Mouse (Mus musculus) kidney, postnatal 4 days (tissue): ENCODE results near the gene Plxna2.

ENCODE experiments used
- DNase-seq, 2 experiments: peaks; one replicate each; pipeline ENCODE4 v3.0.0; 2021; ENCODE audit warnings: mixed read lengths in 2 of 2

Plxna2 gene

DNA sequence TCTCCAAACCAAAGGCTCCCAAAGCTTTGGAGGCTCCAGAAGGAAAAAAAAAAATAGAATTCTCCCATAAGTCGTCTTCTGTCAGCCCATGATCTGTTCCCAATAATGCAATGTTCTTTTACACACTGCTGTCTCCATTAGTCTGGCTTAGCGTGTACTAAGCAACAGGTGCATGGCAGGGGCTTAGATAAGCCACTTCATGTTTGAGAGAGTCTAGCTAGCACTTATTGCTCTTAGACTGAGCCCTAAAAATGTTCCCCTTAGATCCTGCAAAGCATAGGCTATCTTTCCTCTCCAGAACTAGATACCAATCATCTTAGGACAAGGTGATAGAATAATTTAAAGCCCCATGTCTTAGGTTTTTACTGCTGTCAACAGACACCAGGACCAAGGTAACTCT lies 156.3 kb downstream of the Plxna2 start:
- no peak for DNase-seq

DNA sequence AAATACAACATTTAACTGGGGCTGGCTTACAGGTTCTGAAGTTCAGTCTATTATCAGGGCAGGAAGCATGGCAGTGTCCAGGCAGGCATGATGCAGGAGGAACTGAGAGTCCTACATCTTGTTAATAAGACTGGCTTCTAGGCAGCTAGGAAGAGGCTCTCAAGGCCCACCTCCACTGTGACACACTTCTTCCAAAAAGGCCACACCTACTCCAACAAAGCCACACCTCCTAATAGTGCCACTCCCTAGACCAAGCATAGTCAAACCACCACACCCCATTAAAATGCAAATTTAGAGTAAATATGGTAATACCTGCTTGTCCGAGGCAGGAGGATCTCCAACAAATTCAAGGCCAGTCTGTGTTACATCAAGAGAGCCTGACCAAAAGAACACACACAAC lies 156.7 kb downstream of the Plxna2 start:
- no peak for DNase-seq

DNA sequence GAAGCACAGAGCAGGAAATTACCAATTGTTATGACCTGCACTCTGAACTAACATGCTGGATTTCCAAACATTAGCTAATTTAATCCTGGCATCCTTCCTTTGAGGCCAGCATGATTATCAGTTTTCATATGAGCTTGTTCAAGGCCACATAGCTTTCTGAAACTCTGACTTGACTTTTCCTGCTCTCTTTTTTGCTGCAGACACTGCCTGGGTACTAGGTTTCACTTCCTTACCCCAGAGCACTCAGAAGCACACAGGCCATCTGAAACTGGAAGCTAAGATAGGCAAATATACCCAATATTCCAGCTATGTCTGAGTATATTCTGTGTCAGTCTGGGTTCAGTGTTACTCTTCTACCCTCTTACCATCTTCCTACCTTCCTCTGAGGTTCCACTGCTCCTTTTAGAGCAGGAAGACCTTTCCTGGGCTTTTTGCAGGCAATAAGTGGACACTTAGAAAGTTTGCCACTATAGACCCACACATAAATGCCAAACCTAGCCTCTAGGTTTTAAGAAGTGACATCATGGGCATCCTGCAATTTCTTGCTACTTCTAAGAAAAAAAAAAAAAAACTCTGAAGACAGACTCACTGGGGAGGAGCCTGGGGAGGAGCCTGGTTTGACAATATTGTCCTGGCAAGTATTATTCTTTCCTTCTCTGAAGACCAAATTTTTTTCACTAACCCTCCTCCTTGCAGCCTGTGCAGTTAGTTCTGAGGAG lies 157.8 kb downstream of the Plxna2 start:
- DNase-seq, result no peak

DNA sequence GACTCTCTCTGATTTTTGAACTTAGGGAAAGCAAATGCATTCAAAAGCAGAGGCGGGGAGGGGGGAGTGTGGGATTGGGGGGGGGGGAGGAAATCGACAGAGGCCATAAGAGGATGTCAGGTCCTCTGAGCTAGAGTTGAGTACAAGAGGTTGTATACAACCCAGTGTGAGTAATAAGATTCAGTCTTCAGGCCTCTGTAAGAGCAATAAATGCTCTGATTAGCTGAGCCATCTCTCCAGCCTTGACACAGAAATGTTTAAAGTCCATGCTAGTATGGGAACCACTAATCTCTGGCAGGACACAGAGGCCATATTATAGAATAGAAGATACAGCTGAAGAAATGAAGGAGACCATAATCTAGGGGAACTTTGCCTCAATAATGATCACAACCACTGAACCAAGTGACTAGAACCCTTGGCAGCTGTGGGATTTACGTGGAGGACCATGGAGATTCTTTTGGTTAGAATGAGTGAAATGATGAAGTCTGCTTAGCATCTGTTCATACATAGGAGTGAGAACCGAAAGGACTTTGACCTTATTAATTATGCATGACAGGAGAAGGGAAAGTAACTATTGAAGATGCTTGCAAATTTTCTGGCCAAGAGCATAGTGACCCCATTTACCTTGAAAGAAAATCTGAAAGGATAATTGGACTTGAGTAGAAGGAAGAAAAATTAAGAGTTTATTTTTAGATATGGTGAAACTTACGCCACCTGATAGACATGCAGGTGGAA lies 158.7 kb downstream of the Plxna2 start:
- DNase-seq, result no peak

DNA sequence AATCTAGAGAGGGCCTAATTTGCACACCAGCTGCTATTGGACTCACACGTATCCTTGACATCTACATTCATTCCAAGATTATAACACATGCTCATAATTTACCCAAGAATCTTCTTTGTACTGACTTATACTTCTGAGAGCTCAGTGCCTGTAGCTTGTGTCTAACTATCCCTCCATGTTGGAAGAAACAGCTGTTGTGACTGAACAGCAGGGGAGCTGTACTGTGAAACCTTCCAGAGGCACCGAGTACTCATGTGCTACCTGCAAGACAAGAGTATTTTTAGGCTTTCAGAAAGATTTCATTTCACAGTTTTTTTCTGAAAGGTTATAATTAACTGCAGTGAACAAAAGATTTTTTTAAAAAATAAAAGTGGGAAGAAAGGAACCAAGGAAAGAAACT lies 159.6 kb downstream of the Plxna2 start:
- no peak for DNase-seq

DNA sequence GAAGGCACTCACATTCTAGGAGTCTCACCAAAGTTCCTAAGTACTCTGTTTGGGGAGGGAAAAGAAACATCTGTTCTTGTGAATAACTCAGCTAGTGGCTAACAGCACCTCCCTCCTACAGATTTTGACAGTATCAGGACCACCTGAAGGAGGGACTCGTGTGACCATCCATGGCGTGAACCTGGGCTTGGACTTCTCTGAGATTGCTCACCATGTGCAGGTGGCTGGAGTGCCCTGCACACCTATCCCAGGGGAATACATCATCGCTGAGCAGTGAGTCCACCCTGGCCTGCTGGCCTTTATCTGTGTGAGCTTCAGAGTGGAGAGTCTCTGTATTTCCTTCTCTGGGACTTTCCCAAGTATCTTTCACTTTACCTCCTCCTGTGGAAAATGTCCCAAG lies 162.4 kb downstream of the Plxna2 start:
- no peak for DNase-seq

DNA sequence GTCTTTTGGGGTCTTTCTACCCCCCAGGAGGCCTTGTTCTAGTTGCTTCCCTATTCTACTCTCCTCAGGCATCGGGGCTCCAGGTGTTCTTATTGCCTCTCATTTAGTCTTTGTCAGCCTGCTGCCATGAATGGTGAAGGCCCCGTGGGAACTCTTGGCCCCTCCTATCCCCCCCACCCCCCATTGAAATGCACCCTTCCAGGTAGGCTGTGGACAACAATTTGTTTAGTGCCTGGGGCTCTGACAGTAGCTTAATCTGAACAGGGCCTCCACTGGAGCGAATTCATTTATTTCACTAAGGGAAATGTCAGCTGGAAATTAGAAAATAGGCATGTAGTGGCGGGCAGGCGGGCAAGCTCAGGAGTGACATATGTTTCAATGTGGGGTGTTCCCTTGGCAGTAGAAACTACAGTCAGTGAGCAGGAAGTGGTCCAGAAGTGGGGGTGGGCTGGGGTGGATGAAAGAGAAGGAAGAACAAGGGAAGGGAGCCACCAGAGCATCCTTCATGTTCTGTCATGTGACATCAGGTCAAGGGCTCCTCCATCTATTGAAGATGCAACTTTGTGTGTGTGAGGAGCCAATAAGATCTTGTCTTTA lies 162.9 kb downstream of the Plxna2 start:
- no peak for DNase-seq

DNA sequence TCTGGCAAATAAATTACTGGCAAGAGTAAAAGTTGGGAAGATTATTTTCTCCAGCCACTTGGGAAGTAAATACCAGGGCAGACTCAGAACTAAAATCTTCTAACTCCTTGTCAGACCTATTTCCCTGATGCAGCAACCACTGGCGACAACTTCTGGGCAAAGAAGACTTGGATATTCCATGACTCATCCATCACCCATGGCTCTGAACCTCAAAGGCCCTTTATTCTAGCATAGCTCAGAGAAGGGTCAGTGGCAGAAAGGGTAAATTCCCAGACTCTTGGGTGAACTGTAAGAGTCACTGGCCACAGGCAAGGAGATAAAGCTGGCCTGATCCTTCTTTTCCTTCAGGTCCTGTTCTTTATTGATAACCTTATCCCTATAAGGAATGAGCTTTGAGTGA lies 163.5 kb downstream of the Plxna2 start:
- no peak for DNase-seq

DNA sequence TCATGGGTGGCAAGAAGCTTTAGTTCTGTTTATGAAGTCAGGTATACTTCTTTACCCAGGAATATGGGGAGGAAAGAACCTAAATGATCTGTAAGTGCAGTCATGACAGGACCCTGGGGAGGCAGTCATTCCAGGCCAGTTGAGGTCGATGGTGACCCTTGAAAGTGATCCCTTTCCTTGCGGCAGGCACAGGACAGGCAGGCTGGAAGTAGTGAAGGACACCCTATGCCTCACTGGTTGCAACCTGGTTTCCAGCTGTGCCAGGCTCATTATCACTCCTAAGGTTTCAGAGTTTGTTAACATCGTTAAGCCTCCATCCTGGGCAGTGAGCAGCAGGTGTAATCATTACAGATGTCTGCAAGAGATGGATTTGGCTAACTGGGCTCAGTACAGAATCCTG lies 164.3 kb downstream of the Plxna2 start:
- no peak for DNase-seq

DNA sequence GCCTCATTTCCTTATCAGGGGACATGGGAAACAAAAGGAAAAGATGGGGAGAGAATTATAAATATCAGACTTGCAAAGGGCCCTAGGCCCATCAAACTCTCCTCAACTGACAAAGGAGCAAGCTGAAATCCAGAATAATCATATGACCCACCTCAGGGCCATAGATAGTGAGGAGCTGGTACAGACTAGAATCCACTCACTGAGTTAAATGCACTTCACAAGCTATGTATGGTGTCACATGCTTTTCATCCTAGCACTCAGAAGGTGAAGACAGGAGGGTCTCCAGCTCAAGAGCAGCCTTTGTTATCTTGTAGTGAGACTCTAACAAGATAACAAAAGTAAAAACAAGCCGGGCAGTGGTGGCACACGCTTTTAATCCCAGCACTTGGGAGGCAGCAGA lies 169.6 kb downstream of the Plxna2 start:
- no peak for DNase-seq

DNA sequence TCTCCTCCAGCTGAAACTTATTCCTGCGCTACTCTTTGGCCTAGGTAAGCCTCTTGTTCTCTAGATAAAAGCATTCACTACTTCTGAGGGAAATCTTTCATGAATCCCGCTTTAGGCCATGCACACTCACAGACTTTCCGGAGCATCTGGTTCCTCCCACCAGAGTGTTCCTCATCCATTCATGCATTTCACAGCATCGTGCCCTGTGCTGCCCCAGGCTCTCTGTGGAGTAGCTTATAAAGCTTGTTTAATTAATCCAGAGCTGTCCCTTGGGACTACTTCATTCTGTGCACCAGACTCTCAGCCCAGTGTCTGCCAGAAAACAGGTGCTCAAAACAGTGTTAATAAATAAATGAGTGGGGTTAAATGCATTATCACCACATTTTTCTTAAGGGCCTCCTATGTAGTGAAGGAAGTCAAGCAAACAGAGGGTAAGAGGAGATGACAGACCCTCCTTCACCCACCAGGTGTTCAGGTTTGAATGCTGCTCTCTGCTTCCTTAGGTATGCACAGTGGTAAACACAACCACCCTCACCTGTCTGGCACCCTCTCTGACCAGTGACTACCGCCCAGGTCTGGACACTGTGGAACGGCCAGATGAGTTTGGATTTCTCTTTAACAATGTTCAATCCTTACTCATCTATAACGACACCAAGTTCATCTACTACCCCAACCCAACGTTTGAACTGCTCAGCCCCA lies 175.4 kb downstream of the Plxna2 start:
- DNase-seq, result no peak

DNA sequence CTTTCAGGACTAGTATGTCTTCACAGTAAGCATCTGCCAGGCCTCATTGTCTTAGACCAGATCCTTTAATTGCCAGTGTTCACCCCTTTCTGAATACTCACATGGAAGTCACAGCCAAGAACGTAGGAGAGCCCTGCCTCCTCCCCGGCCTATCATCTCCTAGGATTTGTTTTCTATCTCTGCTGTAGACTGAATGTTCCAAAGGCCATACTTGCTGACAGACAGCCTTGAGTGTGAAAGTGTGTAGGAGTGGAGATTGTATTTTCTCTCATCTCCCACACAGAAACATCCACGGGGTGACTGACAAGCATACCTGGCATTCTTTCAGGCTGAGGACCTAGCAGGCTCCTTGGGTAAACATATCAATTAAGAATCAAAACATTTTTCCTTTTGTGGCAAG lies 177.3 kb downstream of the Plxna2 start:
- no peak for DNase-seq

DNA sequence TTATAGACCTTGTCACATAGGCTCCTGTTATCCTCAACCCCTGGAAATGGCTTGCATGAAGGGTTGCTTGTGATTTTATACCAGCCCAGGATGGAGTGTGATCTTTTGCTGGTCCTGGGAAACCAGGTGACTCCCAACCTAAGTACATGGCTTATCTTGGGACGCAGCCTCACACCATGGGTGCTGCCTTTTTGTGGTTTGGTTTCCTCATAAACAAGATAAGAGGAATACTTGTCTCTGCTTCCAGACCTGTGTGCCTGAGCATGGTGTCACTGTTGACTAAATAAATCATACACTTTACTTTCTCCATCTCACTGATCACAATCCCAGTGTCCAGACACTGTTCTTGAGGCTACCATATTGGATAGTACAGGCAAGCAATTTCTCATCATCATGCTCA lies 179.8 kb downstream of the Plxna2 start:
- DNase-seq, result no peak

DNA sequence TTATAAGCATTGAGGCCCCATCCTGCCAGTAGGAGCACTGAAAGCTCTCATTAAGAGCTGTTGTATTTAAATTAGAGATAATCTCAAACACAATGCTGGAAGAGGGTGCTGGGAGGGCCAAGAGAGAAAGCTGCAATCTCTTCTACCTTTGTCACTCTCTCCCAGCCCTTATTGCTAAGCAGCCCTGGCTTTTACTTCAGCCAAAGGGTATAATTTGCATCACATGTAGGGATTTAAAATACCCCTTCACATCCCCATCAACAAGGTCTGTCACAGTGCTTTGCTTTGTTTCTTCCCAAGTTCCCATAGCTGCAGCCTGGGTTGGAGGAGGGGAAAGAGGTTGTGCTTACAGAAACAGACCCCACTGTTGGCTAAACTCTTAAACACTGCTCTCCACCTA lies 180.5 kb downstream of the Plxna2 start:
- DNase-seq, result no peak

DNA sequence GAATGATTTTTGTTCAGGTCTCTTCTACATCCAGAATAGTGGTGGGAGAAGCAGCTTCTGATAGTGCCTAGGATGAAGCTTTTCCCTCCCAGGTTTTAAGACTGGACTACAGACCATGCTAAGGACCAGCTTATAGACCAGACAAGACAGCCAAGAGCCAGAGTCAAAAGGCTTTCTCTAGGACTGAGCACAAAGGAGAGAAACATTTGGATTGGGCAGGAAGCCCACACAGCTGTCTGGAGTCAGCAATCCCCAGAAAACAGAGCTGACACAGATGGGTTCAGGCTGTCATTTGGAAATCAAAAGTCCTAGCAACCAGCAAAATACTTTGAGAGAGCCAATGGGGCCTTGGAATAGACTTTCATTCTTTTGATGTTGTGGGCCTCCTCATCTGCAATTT lies 190.2 kb downstream of the Plxna2 start:
- peak; percentile 60 to 71 for DNase-seq

DNA sequence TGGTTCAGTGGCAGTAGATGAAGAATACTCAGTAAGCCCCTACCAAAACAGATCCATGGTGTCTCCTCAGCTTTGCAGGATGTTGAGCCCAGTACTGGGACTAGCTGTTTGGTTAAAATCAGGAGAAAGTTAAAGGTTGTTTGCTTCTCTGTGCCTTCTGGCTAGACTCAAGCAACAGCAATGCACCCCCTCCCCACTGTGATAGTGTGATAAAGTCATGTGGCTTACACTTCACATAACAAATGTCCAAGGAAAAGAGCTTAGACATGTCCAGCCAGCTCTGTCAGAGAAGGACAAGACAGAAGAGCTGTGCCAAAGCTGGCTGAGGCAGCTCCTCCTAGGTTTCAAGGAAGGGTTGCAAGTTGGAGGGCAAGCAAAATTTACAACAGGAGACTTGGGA lies 190.7 kb downstream of the Plxna2 start:
- DNase-seq, result peak in 1 of 2 experiments; percentile 21

DNA sequence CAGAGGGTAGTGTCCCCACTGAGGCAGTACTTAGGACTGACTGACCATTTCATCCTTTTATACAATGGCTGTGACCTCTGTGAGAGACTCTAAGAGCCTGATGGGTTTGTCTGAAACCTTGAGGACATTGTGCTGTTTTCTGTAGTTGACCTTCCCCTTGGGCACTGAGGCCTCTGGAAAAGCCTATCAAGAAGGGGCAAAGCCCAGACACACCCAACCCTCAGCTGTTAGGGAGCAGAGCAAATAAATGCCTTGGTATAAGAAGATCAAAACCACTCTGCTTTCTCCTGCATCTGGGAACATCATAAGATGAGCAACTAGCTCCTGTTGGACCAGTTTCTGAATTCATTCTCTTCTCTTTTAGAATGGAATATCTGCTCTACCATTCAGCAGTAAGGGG lies 191.6 kb downstream of the Plxna2 start:
- DNase-seq, result no peak

DNA sequence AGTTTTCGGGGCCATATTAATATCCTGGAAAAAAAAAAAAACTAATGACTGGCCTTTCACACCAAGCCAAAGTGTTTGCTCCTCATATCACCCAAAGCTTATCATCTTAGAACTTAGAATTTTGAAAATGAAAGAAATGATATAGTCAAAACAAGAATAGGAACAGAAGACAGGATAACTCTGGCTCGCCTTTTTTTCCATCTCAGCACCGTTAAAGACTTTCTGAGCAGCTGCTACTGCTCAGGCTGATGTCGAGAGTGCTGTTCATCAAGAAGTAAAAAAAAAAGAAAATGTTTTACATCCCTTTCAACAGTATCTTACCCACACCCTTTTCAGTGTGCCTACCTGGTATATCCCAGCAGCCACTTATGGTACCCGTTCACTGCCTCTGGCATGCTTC lies 196.2 kb downstream of the Plxna2 start:
- no peak for DNase-seq

DNA sequence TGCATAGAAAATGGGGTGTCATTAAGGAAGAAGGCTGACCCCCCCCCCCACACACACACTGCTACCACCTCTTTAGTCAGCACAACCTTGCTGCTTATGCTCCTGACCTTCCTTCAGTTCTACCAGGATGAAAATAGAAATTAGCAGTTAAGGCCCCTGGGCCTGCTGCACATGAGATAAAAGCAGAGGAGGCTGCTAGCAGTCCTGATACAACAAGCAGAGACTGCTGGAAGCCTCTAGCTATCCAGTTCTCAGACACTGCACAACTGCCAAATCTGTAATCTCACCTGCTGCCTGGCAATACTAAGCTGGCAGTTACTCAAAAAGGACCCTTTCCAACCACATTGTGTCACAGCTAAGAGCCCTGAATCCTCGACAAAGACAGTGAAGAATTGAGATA lies 197.5 kb downstream of the Plxna2 start:
- DNase-seq, result no peak

DNA sequence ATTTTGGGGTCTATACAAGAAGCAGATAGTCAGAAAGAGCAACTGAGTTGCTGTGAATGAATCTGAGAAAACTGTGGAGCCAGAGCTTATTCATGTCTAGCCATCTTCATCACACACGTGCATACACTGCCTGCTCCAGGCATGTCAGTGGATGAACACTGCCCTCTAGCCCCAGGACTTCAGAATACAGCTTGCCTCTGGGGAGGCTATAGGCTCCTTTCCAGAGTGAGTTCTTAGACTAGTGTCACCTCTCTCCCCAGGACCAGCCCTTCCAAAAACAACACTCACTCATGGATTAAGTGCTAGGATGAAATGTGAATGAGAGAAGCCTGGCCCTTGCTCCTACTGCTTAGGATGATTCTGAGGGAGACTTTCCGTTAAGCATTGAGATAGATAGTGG lies 198.9 kb downstream of the Plxna2 start:
- DNase-seq, result peak; percentile 84

DNA sequence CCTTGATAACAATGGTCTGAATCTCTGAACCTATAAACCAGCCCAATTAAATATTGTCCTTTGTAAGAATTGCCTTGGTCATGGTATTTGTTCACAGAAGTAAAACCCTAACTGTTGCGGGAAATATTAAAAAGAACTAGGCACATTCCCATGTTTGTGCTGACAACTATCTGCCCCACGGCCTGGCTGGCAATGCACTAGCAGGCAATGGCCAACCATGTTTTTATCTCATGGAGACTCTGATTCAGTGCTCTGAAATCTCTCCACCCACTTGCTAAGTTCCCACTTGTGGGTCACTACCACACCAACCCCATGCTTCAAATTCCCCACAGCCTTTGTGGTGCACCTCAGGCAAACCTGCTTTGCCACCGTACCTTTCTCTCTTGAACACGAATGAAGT lies 202.9 kb downstream of the Plxna2 start:
- DNase-seq, result no peak

DNA sequence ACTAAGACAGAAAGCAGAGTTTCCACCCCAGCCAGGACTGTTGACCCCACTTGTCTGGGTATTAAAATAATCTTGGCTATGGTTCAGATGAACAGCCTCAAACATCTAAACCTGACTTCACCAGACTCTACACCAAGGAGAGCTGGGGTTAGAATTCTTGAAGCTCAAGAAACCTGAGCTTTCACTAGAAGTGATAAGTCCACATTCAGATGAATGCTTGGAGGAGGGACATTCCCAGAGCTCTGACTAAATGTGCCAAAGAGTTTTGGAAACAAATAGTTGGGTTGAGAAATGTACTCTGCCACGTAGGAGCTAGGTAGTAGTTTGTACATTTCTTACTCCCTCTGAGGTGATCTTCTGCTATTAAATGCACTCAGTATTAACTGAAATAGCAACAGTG lies 203.7 kb downstream of the Plxna2 start:
- no peak for DNase-seq

DNA sequence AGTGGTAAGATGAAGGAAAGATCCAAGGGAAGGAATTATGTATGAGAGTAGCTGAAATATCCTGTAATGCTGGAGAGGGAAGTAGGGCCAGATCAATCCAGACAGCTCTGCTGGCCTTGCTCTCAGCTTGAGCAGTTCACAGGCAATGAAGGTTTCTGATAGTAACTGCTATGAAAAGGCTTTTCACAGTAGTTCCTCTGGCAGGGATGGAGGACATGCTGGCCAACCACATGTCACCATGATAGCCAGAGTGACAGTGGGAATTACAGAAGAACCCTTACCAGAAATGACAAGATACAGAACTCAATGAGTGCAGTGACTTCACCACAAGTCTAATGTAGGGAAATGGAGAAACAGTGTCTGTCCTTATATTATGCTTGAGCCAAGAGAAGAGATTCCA lies 210.3 kb downstream of the Plxna2 start:
- DNase-seq, result no peak

DNA sequence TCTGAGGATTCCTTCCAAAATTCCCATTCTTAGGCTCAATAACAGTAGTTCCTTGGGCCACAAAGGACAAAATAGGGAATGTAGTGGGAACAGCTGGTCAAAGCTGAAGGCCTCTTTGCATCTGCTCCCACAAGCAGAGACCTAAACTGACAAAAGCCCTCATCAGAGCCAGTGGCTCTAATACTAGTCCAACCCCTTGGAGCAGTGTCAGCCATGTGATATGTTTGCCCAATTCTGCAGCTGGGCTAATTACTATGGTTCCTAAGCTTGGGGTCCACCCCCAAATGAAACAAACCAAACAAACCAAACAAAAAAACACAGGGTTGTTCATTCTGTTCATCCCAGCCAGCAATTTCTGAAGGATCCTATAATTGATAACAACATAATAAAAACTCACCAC lies 217.2 kb downstream of the Plxna2 start:
- DNase-seq, result no peak
